Mouse (Mus musculus) lung, adult 2 months (tissue): ENCODE data around the gene Ube2n.

ENCODE experiments used
- CTCF ChIP-seq: fragments of 200-500 bp; IDR thresholded peaks from 2 replicates; pipeline ENCODE4 v1.5.1; 2011; ENCODE audit warnings: mild to moderate bottlenecking, low read length, control low read depth; ENCODE audit not compliant: insufficient read depth
- POLR2A ChIP-seq: fragments of 200-500 bp; IDR thresholded peaks from 2 replicates; pipeline ENCODE4 v1.6.1; 2011; ENCODE audit warnings: low read depth, mild to moderate bottlenecking, control low read depth, low read length, borderline replicate concordance; ENCODE audit errors: extremely low read depth

DNA sequence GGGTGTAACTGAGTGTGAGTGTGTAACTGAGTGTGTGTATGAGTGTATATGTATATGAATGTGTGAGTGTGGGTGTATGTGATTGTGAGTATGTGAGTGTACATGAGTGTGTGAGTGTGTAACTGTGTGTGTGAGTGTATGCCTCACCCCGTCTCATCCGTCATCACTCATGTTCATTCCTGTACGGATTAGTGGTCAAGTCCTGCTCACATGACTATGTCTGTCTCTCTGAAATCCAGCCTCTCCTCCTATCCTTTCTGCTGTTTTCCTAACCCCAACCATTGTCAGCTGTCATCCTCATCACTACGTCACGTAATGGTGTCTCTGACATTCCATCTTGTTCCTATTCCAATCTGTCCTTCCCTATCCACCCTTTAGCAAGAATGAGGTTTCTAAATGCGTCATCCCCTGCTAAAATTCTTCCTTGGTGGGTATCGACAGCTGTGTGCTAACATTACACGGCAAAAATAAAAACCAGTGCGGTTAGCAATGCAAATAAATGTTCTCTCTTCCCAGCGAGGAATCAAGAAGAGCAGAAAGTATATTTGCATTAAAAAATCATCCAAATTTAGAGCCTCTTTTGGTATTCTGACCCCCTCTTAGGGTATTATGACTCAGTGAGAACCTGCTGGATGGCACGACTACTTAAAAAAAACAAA lies 42.9 kb upstream of the Ube2n start:
- TF ChIP-seq CTCF: no peak
- TF ChIP-seq POLR2A: no peak
